Mouse (Mus musculus): ENCODE results near the gene Gm3045.

GRCm38 (mm10) chr13:56387374-56387773 lies 39.0 kb upstream of the Gm3045 start:
- no peak for TF ChIP-seq CTCF (IDR thresholded peaks at IDR 0.05; ENCODE audit: extremely low read depth, insufficient read depth, low read length)
- no peak for TF ChIP-seq POLR2A (IDR thresholded peaks at IDR 0.05; ENCODE audit: extremely low read depth, insufficient read depth, low read length)
